Mouse (Mus musculus): Measurements from ENCODE around the gene Zfp597. TPM values are rescaled to one million over a fixed set of nuclear protein-coding genes. Genes with fewer than 3 reads are reported as not detected.
A peak's percentile ranks its signal among the peaks of the same experiment; 100 is the strongest.

Zfp597 gene
- polyA plus RNA-seq, 2 experiments: 2.0 TPM

DNA sequence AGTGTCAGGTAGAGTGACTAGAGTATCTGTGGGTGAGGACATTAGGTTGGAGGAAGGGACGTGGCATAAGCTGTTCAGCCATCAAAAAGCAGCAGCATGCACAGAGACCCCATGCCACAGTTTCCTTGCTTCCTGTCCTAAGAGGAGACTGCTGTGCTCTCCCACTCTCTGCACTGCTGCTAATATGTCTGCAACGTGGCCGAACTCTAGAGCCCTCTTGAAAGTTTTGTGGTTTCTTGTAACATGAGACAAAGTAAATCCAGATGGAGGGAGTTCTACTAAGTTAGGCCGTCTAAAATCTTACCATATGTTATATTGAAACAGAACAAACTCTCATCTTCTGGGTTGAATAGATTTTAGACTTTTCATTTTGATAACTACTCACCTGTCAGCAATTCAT is 39.6 kb upstream of the Zfp597 start:
- Histone ChIP-seq H3K27ac (no peak overlapping the region), H3K4me1 (replicated peaks; ENCODE audit: control insufficient read depth in 2 of 2, insufficient read depth in 2 of 2, low read length in 1 of 2) (no peaks in the 10 kb centered on the region), H3K9me3 (ENCODE audit: control insufficient read depth, low read length) (no peaks in the 10 kb centered on the region), H3K27me3 (ENCODE audit: control insufficient read depth, insufficient read depth, low read length) (no peaks in the 10 kb centered on the region), H3K9ac (replicated peaks) (no peak overlapping the region), H3K4me3 (ENCODE audit: insufficient read depth in 1 of 2, low read depth in 2 of 2, low read length in 2 of 2) (no peak overlapping the region), H3K4me2 (ENCODE audit: low read depth) (no peak overlapping the region), H3K36me3 (replicated peaks; ENCODE audit: control insufficient read depth, insufficient read depth, low read depth) (peaks cover 6% of the 10 kb centered on the region)
- no peak for TF ChIP-seq CTCF (IDR thresholded peaks at IDR 0.05; ENCODE audit: low read depth)
- no peak for TF ChIP-seq EP300 (IDR thresholded peaks at IDR 0.05; ENCODE audit: low read depth)
- DNase-seq (ENCODE audit: low read depth in 3 of 3, low spot score in 3 of 3) (no peak), ATAC-seq (ENCODE audit: insufficient read depth) (no peak)
- WGBS (ENCODE audit: insufficient replicate concordance): 76% methylated on average over 4 of the region's 4 CpGs

DNA sequence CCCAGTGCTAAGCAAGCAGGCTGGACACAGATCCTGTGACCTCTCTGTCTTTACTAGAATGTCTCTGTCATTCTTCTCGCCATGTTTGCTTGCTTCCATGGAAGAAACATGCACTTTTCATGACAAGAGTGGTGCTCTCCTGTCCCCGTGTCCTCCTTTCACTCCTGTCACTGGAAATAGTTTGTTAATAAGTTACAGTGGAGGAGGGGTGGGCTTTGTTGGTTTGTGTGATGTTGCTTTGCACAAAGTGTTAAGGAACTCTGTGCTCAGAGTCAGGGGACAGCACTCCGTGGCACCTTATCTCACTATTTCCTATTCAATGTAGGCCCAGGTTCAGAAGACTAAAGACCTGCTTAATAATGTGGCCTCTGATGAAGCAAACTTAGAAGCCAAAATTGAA is 39.2 kb upstream of the Zfp597 start:
- DNase-seq (ENCODE audit: low read depth in 3 of 3, low spot score in 3 of 3): no peak
- no peak for ATAC-seq (ENCODE audit: insufficient read depth)
- WGBS (ENCODE audit: insufficient replicate concordance): 69% methylated on average over 3 of the region's 3 CpGs
- TF ChIP-seq CTCF (IDR thresholded peaks at IDR 0.05; ENCODE audit: low read depth) (no peak), EP300 (IDR thresholded peaks at IDR 0.05; ENCODE audit: low read depth) (no peak)
- no peak overlapping the region for H3K27ac ChIP-seq
- H3K9me3 ChIP-seq (ENCODE audit: control insufficient read depth, low read length): no peaks in the 10 kb centered on the region
- no peaks in the 10 kb centered on the region for H3K4me1 ChIP-seq (replicated peaks; ENCODE audit: control insufficient read depth in 2 of 2, insufficient read depth in 2 of 2, low read length in 1 of 2)
- H3K27me3 ChIP-seq (ENCODE audit: control insufficient read depth, insufficient read depth, low read length): no peaks in the 10 kb centered on the region
- H3K36me3 ChIP-seq (replicated peaks; ENCODE audit: control insufficient read depth, insufficient read depth, low read depth): peaks cover 6% of the 10 kb centered on the region
- no peak overlapping the region for H3K4me2 ChIP-seq (ENCODE audit: low read depth)
- H3K9ac ChIP-seq (replicated peaks): no peak overlapping the region
- no peak overlapping the region for H3K4me3 ChIP-seq (ENCODE audit: insufficient read depth in 1 of 2, low read depth in 2 of 2, low read length in 2 of 2)

DNA sequence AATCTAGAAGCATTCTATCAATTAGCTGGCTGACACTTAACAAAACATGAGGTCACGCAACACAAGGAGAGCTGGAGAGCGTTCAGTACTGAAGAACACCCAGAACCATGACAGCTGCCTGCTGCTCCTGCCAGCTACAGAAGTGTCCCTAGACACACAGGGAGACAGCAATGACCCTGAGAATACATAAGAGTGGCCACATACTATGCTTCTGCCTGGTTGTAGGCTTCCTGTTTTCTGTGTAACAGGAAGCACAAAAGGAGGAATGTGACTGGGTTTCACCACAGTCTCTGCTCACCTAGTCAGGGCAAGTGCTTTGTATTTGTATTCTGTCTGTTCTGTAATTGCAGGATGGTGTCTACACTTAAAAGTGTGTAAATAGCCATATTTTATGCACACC is 36.4 kb upstream of the Zfp597 start:
- Histone ChIP-seq H3K36me3 (replicated peaks; ENCODE audit: control insufficient read depth, insufficient read depth, low read depth) (peaks cover 6% of the 10 kb centered on the region), H3K9ac (replicated peaks) (no peak overlapping the region), H3K4me2 (ENCODE audit: low read depth) (no peak overlapping the region), H3K27ac (no peak overlapping the region), H3K4me3 (ENCODE audit: insufficient read depth in 1 of 2, low read depth in 2 of 2, low read length in 2 of 2) (no peak overlapping the region), H3K4me1 (replicated peaks; ENCODE audit: control insufficient read depth in 2 of 2, insufficient read depth in 2 of 2, low read length in 1 of 2) (no peaks in the 10 kb centered on the region), H3K9me3 (ENCODE audit: control insufficient read depth, low read length) (no peaks in the 10 kb centered on the region), H3K27me3 (ENCODE audit: control insufficient read depth, insufficient read depth, low read length) (no peaks in the 10 kb centered on the region)
- TF ChIP-seq CTCF (IDR thresholded peaks at IDR 0.05; ENCODE audit: low read depth): no peak
- no peak for TF ChIP-seq EP300 (IDR thresholded peaks at IDR 0.05; ENCODE audit: low read depth)
- 76% methylated on average over 2 of the region's 2 CpGs for WGBS (ENCODE audit: insufficient replicate concordance)
- no peak for DNase-seq (ENCODE audit: low read depth in 3 of 3, low spot score in 3 of 3)
- no peak for ATAC-seq (ENCODE audit: insufficient read depth)

DNA sequence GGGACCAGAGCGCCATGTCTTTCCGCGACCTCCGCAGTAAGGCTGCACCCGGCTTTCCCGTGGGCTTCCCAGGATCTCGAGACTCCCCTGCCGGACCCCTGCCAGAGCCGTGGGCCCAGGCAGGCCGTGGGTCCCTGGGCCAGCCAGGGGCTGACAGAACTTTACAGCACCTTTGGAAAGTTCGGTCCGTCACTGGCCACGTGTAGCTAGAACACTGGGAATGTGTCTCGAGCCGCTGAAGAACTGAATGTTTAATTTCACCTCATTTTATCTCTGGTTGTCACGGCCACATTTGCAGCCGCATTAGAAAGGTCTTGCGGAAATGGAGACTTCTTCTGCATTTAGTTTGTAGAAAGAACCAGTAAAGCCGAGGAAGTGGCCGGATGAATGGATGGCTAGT is 24.8 kb upstream of the Zfp597 start:
- peak overlapping the region; percentile 86 for H3K4me2 ChIP-seq (ENCODE audit: low read depth)
- 1% methylated on average over 20 of the region's 20 CpGs for WGBS (ENCODE audit: insufficient replicate concordance)
- H3K4me1 ChIP-seq (replicated peaks; ENCODE audit: control insufficient read depth in 2 of 2, insufficient read depth in 2 of 2, low read length in 1 of 2): peaks cover 0 to 5% of the 10 kb centered on the region in 2 experiments; a peak in 2 of 4 replicates
- H3K27me3 ChIP-seq (ENCODE audit: control insufficient read depth, insufficient read depth, low read length): no peaks in the 10 kb centered on the region
- H3K9ac ChIP-seq (replicated peaks): peak overlapping the region; percentile 65
- H3K36me3 ChIP-seq (replicated peaks; ENCODE audit: control insufficient read depth, insufficient read depth, low read depth): peaks cover 8% of the 10 kb centered on the region
- no peak overlapping the region for H3K27ac ChIP-seq
- no peak for TF ChIP-seq EP300 (IDR thresholded peaks at IDR 0.05; ENCODE audit: low read depth)
- TF ChIP-seq CTCF (IDR thresholded peaks at IDR 0.05; ENCODE audit: low read depth): no peak
- H3K9me3 ChIP-seq (ENCODE audit: control insufficient read depth, low read length): no peaks in the 10 kb centered on the region
- peak overlapping the region; percentile 59 to 87 for H3K4me3 ChIP-seq (ENCODE audit: insufficient read depth in 1 of 2, low read depth in 2 of 2, low read length in 2 of 2)
- ATAC-seq (ENCODE audit: insufficient read depth) (no peak), DNase-seq (ENCODE audit: low read depth in 3 of 3, low spot score in 3 of 3) (no peak)

DNA sequence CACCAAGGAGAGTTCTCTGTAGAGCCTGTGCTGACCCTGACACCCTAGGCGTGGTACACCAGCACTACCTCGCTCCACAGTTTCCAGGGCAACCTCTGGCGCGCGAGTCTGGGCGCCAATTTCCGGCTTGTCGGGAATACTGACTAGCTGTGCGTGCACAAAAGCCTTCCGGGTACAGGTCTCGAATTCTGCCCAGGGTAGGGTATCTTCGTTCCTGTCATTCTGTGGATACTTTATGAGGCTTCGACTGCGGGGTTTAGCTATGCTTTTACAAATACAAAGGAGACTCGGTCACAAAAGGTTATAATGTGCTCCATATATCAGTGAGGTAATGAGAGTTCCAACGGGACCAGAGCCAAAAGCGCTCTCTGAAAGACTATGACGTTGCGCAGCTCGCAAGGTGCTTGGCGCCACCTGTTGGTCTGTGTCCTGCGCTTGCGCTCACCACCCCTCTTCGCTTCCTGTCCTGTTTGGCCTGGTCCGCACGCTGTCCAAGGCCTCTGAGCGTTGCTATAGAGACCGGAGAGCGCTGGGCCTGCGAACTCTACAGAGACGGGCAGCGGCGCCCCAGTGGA is 24.3 kb upstream of the Zfp597 start, which contains the start of the genes 1700037C18Rik and Cluap1:
1700037C18Rik (minus strand) TSS at position 153 of the 575 bp plus-strand sequence.
Cluap1 (plus strand) TSS at position 265 of the 575 bp plus-strand sequence.
- peak within 1 kb of the TSS; percentile 59 to 87 for H3K4me3 ChIP-seq (ENCODE audit: insufficient read depth in 1 of 2, low read depth in 2 of 2, low read length in 2 of 2)
- peak within 1 kb of the TSS; percentile 86 for H3K4me2 ChIP-seq (ENCODE audit: low read depth)
- TF ChIP-seq EP300 (IDR thresholded peaks at IDR 0.05; ENCODE audit: low read depth) (no peak), CTCF (IDR thresholded peaks at IDR 0.05; ENCODE audit: low read depth) (peak; percentile 97)
- H3K36me3 ChIP-seq (replicated peaks; ENCODE audit: control insufficient read depth, insufficient read depth, low read depth): peaks cover 10% of the 10 kb centered on the region
- DNase-seq (ENCODE audit: low read depth in 3 of 3, low spot score in 3 of 3) (peak; percentile 85 to 88 (median 85)), ATAC-seq (ENCODE audit: insufficient read depth) (peak; percentile 97)
- H3K27me3 ChIP-seq (ENCODE audit: control insufficient read depth, insufficient read depth, low read length): no peaks in the 10 kb centered on the region
- H3K4me1 ChIP-seq (replicated peaks; ENCODE audit: control insufficient read depth in 2 of 2, insufficient read depth in 2 of 2, low read length in 1 of 2): peaks cover 0 to 5% of the 10 kb centered on the region in 2 experiments; a peak in 2 of 4 replicates
- H3K27ac ChIP-seq: peak within 1 kb of the TSS; percentile 39
- H3K9me3 ChIP-seq (ENCODE audit: control insufficient read depth, low read length): no peaks in the 10 kb centered on the region
- under 1% methylated on average over 33 of the region's 33 CpGs for WGBS (ENCODE audit: insufficient replicate concordance)
- peak within 1 kb of the TSS; percentile 65 for H3K9ac ChIP-seq (replicated peaks)

Measured in liver, embryonic 14.5 days (tissue).